Mouse (Mus musculus) B cell, adult 2 months (primary cell): Measurements from ENCODE around the gene Scgb1b3.

Experiments used
- DNase-seq, 2 experiments: peaks; one replicate each; pipeline ENCODE4 v3.0.0; 2022

Gene Scgb1b3

GRCm38 (mm10) chr7:31375292-31375691 is at the start of gene Scgb1b3:
Scgb1b3 (plus strand) TSS chr7:31375592.
- DNase-seq, result no peak

GRCm38 (mm10) chr7:31362022-31362560 is 13.3 kb upstream of the Scgb1b3 start, which contains the start of gene Scgb2b3:
Scgb2b3 (minus strand) TSS chr7:31362072.
- DNase-seq, result no peak
